Mouse (Mus musculus): ENCODE data around the gene Slc44a5. TPM values are rescaled to one million over a fixed set of nuclear protein-coding genes. Genes with fewer than 3 reads are reported as not detected.
"Not testable (repeated sequence)": the region's sequence is repeated elsewhere in the genome, so short reads cannot be mapped to it uniquely, and the experiment has no call there.

Gene Slc44a5
- polyA plus RNA-seq, 1 experiment = 0.12 TPM

- Histone ChIP-seq H3K9me3 (replicated peaks; ENCODE audit: control insufficient read depth, insufficient read depth, low read length, poor library complexity, severe bottlenecking) (no peaks in the 10 kb centered on the region), H3K4me3 (ENCODE audit: low read depth, low read length) (no peak overlapping the region), H3K27me3 (ENCODE audit: control insufficient read depth, insufficient read depth, low read length, poor library complexity, severe bottlenecking) (no peaks in the 10 kb centered on the region), H3K4me1 (ENCODE audit: control insufficient read depth, insufficient read depth, low read length) (no peaks in the 10 kb centered on the region), H3K36me3 (ENCODE audit: control insufficient read depth, insufficient read depth, low read length, poor library complexity, severe bottlenecking) (no peaks in the 10 kb centered on the region), H3K9ac (ENCODE audit: low read depth, poor library complexity, severe bottlenecking) (no peak overlapping the region), H3K27ac (ENCODE audit: insufficient read depth, low read length) (no peak overlapping the region)
- TF ChIP-seq CTCF (IDR thresholded peaks at IDR 0.05; ENCODE audit: low read depth, low read length) (no peak), EP300 (IDR thresholded peaks at IDR 0.05; ENCODE audit: insufficient read depth, low read depth, low read length) (no peak), POLR2A (IDR thresholded peaks at IDR 0.05; ENCODE audit: insufficient read depth, low read length) (no peak)
Measured at GRCm38 (mm10) chr3:154141346-154141745, 168.1 kb downstream of the Slc44a5 start.

GRCm38 (mm10) chr3:154142618-154143017 lies 169.4 kb downstream of the Slc44a5 start:
- Histone ChIP-seq H3K27me3 (ENCODE audit: control insufficient read depth, insufficient read depth, low read length, poor library complexity, severe bottlenecking) (no peaks in the 10 kb centered on the region), H3K27ac (ENCODE audit: insufficient read depth, low read length) (no peak overlapping the region), H3K36me3 (ENCODE audit: control insufficient read depth, insufficient read depth, low read length, poor library complexity, severe bottlenecking) (no peaks in the 10 kb centered on the region), H3K4me3 (ENCODE audit: low read depth, low read length) (no peak overlapping the region), H3K4me1 (ENCODE audit: control insufficient read depth, insufficient read depth, low read length) (no peaks in the 10 kb centered on the region), H3K9me3 (replicated peaks; ENCODE audit: control insufficient read depth, insufficient read depth, low read length, poor library complexity, severe bottlenecking) (no peaks in the 10 kb centered on the region), H3K9ac (ENCODE audit: low read depth, poor library complexity, severe bottlenecking) (no peak overlapping the region)
- no peak for TF ChIP-seq EP300 (IDR thresholded peaks at IDR 0.05; ENCODE audit: insufficient read depth, low read depth, low read length)
- no peak for TF ChIP-seq CTCF (IDR thresholded peaks at IDR 0.05; ENCODE audit: low read depth, low read length)
- no peak for TF ChIP-seq POLR2A (IDR thresholded peaks at IDR 0.05; ENCODE audit: insufficient read depth, low read length)

GRCm38 (mm10) chr3:154145750-154146149 lies 172.5 kb downstream of the Slc44a5 start:
- Histone ChIP-seq H3K27ac (ENCODE audit: insufficient read depth, low read length) (no peak overlapping the region), H3K27me3 (ENCODE audit: control insufficient read depth, insufficient read depth, low read length, poor library complexity, severe bottlenecking) (no peaks in the 10 kb centered on the region), H3K4me1 (ENCODE audit: control insufficient read depth, insufficient read depth, low read length) (no peaks in the 10 kb centered on the region), H3K36me3 (ENCODE audit: control insufficient read depth, insufficient read depth, low read length, poor library complexity, severe bottlenecking) (no peaks in the 10 kb centered on the region), H3K9me3 (replicated peaks; ENCODE audit: control insufficient read depth, insufficient read depth, low read length, poor library complexity, severe bottlenecking) (no peaks in the 10 kb centered on the region), H3K9ac (ENCODE audit: low read depth, poor library complexity, severe bottlenecking) (no peak overlapping the region), H3K4me3 (ENCODE audit: low read depth, low read length) (no peak overlapping the region)
- no peak for TF ChIP-seq CTCF (IDR thresholded peaks at IDR 0.05; ENCODE audit: low read depth, low read length)
- no peak for TF ChIP-seq POLR2A (IDR thresholded peaks at IDR 0.05; ENCODE audit: insufficient read depth, low read length)
- TF ChIP-seq EP300 (IDR thresholded peaks at IDR 0.05; ENCODE audit: insufficient read depth, low read depth, low read length) = no peak

GRCm38 (mm10) chr3:154149778-154150177 lies 176.5 kb downstream of the Slc44a5 start:
- Histone ChIP-seq H3K4me3 (ENCODE audit: low read depth, low read length) (no peak overlapping the region), H3K9me3 (replicated peaks; ENCODE audit: control insufficient read depth, insufficient read depth, low read length, poor library complexity, severe bottlenecking) (no peaks in the 10 kb centered on the region), H3K4me1 (ENCODE audit: control insufficient read depth, insufficient read depth, low read length) (peaks cover 3% of the 10 kb centered on the region), H3K9ac (ENCODE audit: low read depth, poor library complexity, severe bottlenecking) (no peak overlapping the region), H3K36me3 (ENCODE audit: control insufficient read depth, insufficient read depth, low read length, poor library complexity, severe bottlenecking) (no peaks in the 10 kb centered on the region), H3K27me3 (ENCODE audit: control insufficient read depth, insufficient read depth, low read length, poor library complexity, severe bottlenecking) (no peaks in the 10 kb centered on the region), H3K27ac (ENCODE audit: insufficient read depth, low read length) (no peak overlapping the region)
- TF ChIP-seq CTCF (IDR thresholded peaks at IDR 0.05; ENCODE audit: low read depth, low read length) (no peak), POLR2A (IDR thresholded peaks at IDR 0.05; ENCODE audit: insufficient read depth, low read length) (no peak), EP300 (IDR thresholded peaks at IDR 0.05; ENCODE audit: insufficient read depth, low read depth, low read length) (no peak)

GRCm38 (mm10) chr3:154153541-154153940 lies 180.3 kb downstream of the Slc44a5 start:
- not testable (repeated sequence) for H3K36me3 ChIP-seq (ENCODE audit: control insufficient read depth, insufficient read depth, low read length, poor library complexity, severe bottlenecking); H3K9me3 ChIP-seq (replicated peaks; ENCODE audit: control insufficient read depth, insufficient read depth, low read length, poor library complexity, severe bottlenecking); H3K4me3 ChIP-seq (ENCODE audit: low read depth, low read length); H3K27me3 ChIP-seq (ENCODE audit: control insufficient read depth, insufficient read depth, low read length, poor library complexity, severe bottlenecking); H3K27ac ChIP-seq (ENCODE audit: insufficient read depth, low read length); H3K4me1 ChIP-seq (ENCODE audit: control insufficient read depth, insufficient read depth, low read length); H3K9ac ChIP-seq (ENCODE audit: low read depth, poor library complexity, severe bottlenecking)

GRCm38 (mm10) chr3:154165882-154166281 lies 192.6 kb downstream of the Slc44a5 start:
- no peaks in the 10 kb centered on the region for H3K27me3 ChIP-seq (ENCODE audit: control insufficient read depth, insufficient read depth, low read length, poor library complexity, severe bottlenecking)
- no peak overlapping the region for H3K9ac ChIP-seq (ENCODE audit: low read depth, poor library complexity, severe bottlenecking)
- no peak overlapping the region for H3K27ac ChIP-seq (ENCODE audit: insufficient read depth, low read length)
- no peak overlapping the region for H3K4me3 ChIP-seq (ENCODE audit: low read depth, low read length)
- H3K9me3 ChIP-seq (replicated peaks; ENCODE audit: control insufficient read depth, insufficient read depth, low read length, poor library complexity, severe bottlenecking) = no peaks in the 10 kb centered on the region
- no peaks in the 10 kb centered on the region for H3K36me3 ChIP-seq (ENCODE audit: control insufficient read depth, insufficient read depth, low read length, poor library complexity, severe bottlenecking)
- TF ChIP-seq EP300 (IDR thresholded peaks at IDR 0.05; ENCODE audit: insufficient read depth, low read depth, low read length) (no peak), CTCF (IDR thresholded peaks at IDR 0.05; ENCODE audit: low read depth, low read length) (no peak), POLR2A (IDR thresholded peaks at IDR 0.05; ENCODE audit: insufficient read depth, low read length) (no peak)
- no peaks in the 10 kb centered on the region for H3K4me1 ChIP-seq (ENCODE audit: control insufficient read depth, insufficient read depth, low read length)

All from ES-Bruce4 (cell line).